In genomic region chr1:131555042-131555812, GRCm38 (mm10) we compare ENCODE assay signal across 8 mouse cellular contexts. TPM values are rescaled to one million over a fixed set of nuclear protein-coding genes. Genes with fewer than 3 reads are reported as not detected.
A peak's percentile ranks its signal among the peaks of the same experiment; 100 is the strongest.
DNase-seq lines count a peak whose midpoint lies in the region; ATAC-seq and TF ChIP-seq lines count a peak whose summit lies in the region.

No protein-coding gene starts in this region.

- peaks cover 21% of the 10 kb centered on the region for H3K9me3 ChIP-seq in E14TG2a.4 (ENCODE audit: low read length)
- H3K9me3 ChIP-seq in forebrain, embryonic 13.5 days (replicated peaks) = no peaks in the 10 kb centered on the region
- H3K9me3 ChIP-seq in liver, embryonic 15.5 days (replicated peaks) = no peaks in the 10 kb centered on the region
- no peaks in the 10 kb centered on the region for H3K9me3 ChIP-seq in neural tube, embryonic 12.5 days
- H3K9me3 ChIP-seq in stomach, postnatal 0 days (ENCODE audit: control insufficient read depth, low read length) = no peaks in the 10 kb centered on the region

- intact Hi-C loops in heart, postnatal 10 days (cut with DNase I) = loop anchor here (1.0 to 10.0 kb wide), 4 partner anchors 26 to 370 kb away; no protein-coding TSS in a partner anchor

- DNase-seq in c-Kit-positive CD71-positive TER-119-positive erythroid progenitor cells, embryonic 14.5 days (ENCODE audit: low spot score) = peak; percentile 68
- DNase-seq in heart, postnatal 10 days = peak; percentile 88 to 90
- DNase-seq in kidney, postnatal 4 days = peak; percentile 85 to 90
- DNase-seq in stomach, postnatal 0 days (ENCODE audit: low spot score) = peak; percentile 83

- no peak for TF ChIP-seq EP300 in stomach, postnatal 0 days (optimal IDR thresholded peaks at IDR 0.05)

- peak overlapping the region; percentile 74 for H3K27ac ChIP-seq in forebrain, embryonic 13.5 days
- H3K27ac ChIP-seq in liver, embryonic 15.5 days (replicated peaks) = no peak overlapping the region
- no peak overlapping the region for H3K27ac ChIP-seq in neural tube, embryonic 12.5 days
- H3K27ac ChIP-seq in stomach, postnatal 0 days (replicated peaks) = no peak overlapping the region

- H3K4me1 ChIP-seq in E14TG2a.4 (replicated peaks; ENCODE audit: low read depth, low read length) = peaks cover 29% of the 10 kb centered on the region
- H3K4me1 ChIP-seq in forebrain, embryonic 13.5 days = peaks cover 5% of the 10 kb centered on the region
- no peaks in the 10 kb centered on the region for H3K4me1 ChIP-seq in liver, embryonic 15.5 days (replicated peaks)
- H3K4me1 ChIP-seq in neural tube, embryonic 12.5 days = no peaks in the 10 kb centered on the region
- H3K4me1 ChIP-seq in stomach, postnatal 0 days (replicated peaks; ENCODE audit: control insufficient read depth, insufficient read depth) = no peaks in the 10 kb centered on the region

- no peaks in the 10 kb centered on the region for H3K27me3 ChIP-seq in E14TG2a.4 (ENCODE audit: insufficient read depth, low read length)
- no peaks in the 10 kb centered on the region for H3K27me3 ChIP-seq in forebrain, embryonic 13.5 days
- no peaks in the 10 kb centered on the region for H3K27me3 ChIP-seq in liver, embryonic 15.5 days
- no peaks in the 10 kb centered on the region for H3K27me3 ChIP-seq in neural tube, embryonic 12.5 days (replicated peaks)
- H3K27me3 ChIP-seq in stomach, postnatal 0 days (ENCODE audit: control insufficient read depth, insufficient read depth, low read length) = no peaks in the 10 kb centered on the region

- no peak overlapping the region for H3K4me3 ChIP-seq in E14TG2a.4 (replicated peaks; ENCODE audit: low read length)
- 0 out of 2 replicates have a peak overlapping the region, but pooled peaks have one; percentile 6 for H3K4me3 ChIP-seq in forebrain, embryonic 13.5 days
- no peak overlapping the region for H3K4me3 ChIP-seq in liver, embryonic 15.5 days (replicated peaks)
- no peak overlapping the region for H3K4me3 ChIP-seq in neural tube, embryonic 12.5 days
- no peak overlapping the region for H3K4me3 ChIP-seq in stomach, postnatal 0 days (ENCODE audit: low read depth, low read length)

- 1% methylated on average over 13 of the region's 13 CpGs for WGBS in forebrain, embryonic 13.5 days
- WGBS in liver, embryonic 15.5 days (ENCODE audit: insufficient replicate concordance) = 4% methylated on average over 13 of the region's 13 CpGs
- 11% methylated on average over 13 of the region's 13 CpGs for WGBS in neural tube, embryonic 12.5 days
- 3% methylated on average over 13 of the region's 13 CpGs for WGBS in stomach, postnatal 0 days

- no peaks in the 10 kb centered on the region for H3K36me3 ChIP-seq in E14TG2a.4 (ENCODE audit: insufficient read depth, low read length)
- H3K36me3 ChIP-seq in forebrain, embryonic 13.5 days (ENCODE audit: poor library complexity, severe bottlenecking) = no peaks in the 10 kb centered on the region
- H3K36me3 ChIP-seq in liver, embryonic 15.5 days (replicated peaks) = no peaks in the 10 kb centered on the region
- H3K36me3 ChIP-seq in neural tube, embryonic 12.5 days = no peaks in the 10 kb centered on the region
- no peaks in the 10 kb centered on the region for H3K36me3 ChIP-seq in stomach, postnatal 0 days (ENCODE audit: control insufficient read depth, insufficient read depth, low read length)

- TF ChIP-seq CTCF in E14TG2a.4 (conservative IDR thresholded peaks at IDR 0.05; ENCODE audit: low read length) = peak; percentile 51
- peak; percentile 98 for TF ChIP-seq CTCF in stomach, postnatal 0 days (IDR thresholded peaks at IDR 0.05; ENCODE audit: low read depth)

- H3K9ac ChIP-seq in forebrain, embryonic 13.5 days = peak overlapping the region; percentile 55
- no peak overlapping the region for H3K9ac ChIP-seq in liver, embryonic 15.5 days
- H3K9ac ChIP-seq in neural tube, embryonic 12.5 days = peak overlapping the region; percentile 47; the same call in 1 of the 2 replicates
- no peak overlapping the region for H3K9ac ChIP-seq in stomach, postnatal 0 days (ENCODE audit: low read length)

- peak overlapping the region; percentile 50 for H3K4me2 ChIP-seq in forebrain, embryonic 13.5 days
- 0 out of 2 replicates have a peak overlapping the region, but pooled peaks have one; percentile 25 for H3K4me2 ChIP-seq in liver, embryonic 15.5 days
- peak overlapping the region; percentile 47 for H3K4me2 ChIP-seq in neural tube, embryonic 12.5 days (replicated peaks)
- H3K4me2 ChIP-seq in stomach, postnatal 0 days (replicated peaks; ENCODE audit: low read depth) = no peak overlapping the region

- ATAC-seq in forebrain, embryonic 13.5 days = peak; percentile 98
- ATAC-seq in liver, embryonic 15.5 days (ENCODE audit: insufficient read depth) = no peak
- ATAC-seq in neural tube, embryonic 12.5 days (ENCODE audit: low FRiP score, low read depth) = peak; percentile 96
- ATAC-seq in stomach, postnatal 0 days (ENCODE audit: low FRiP score, low TSS enrichment) = peak; percentile 92

RNA-seq across cellular contexts. Expression of gene Fam72a, which starts 27.5 kb away (rescaled TPM):
- polyA plus RNA-seq in forebrain, embryonic 13.5 days (2015; fragmentation: Nextera tagmentation; extraction: Ambion mirVana) = 3.7 and 4.3 TPM in 2 replicates
- 1 to 10 TPM; 1.1 to 1.2 TPM for total RNA-seq in heart, postnatal 10 days (2021)
- 1.3 and 1.5 TPM in 2 replicates for polyA plus RNA-seq in liver, embryonic 15.5 days (2015; fragmentation: Nextera tagmentation; extraction: Ambion mirVana)
- 2.4 and 3.4 TPM in 2 replicates for polyA plus RNA-seq in neural tube, embryonic 12.5 days (2016; fragmentation: Nextera tagmentation; extraction: Ambion mirVana)
- polyA plus RNA-seq in stomach, postnatal 0 days (2015; fragmentation: Nextera tagmentation; extraction: Ambion mirVana) = 1.3 and 1.5 TPM in 2 replicates

RNA-seq across cellular contexts. Expression of gene Srgap2, which starts 28.1 kb away (rescaled TPM):
- 14.5 and 16.8 TPM in 2 replicates for polyA plus RNA-seq in forebrain, embryonic 13.5 days (2015; fragmentation: Nextera tagmentation; extraction: Ambion mirVana)
- 10 to 100 TPM; 34.2 to 36.0 TPM for total RNA-seq in heart, postnatal 10 days (2021)
- 3.8 and 4.3 TPM in 2 replicates for polyA plus RNA-seq in liver, embryonic 15.5 days (2015; fragmentation: Nextera tagmentation; extraction: Ambion mirVana)
- 13.5 and 14.2 TPM in 2 replicates for polyA plus RNA-seq in neural tube, embryonic 12.5 days (2016; fragmentation: Nextera tagmentation; extraction: Ambion mirVana)
- 7.7 and 9.1 TPM in 2 replicates for polyA plus RNA-seq in stomach, postnatal 0 days (2015; fragmentation: Nextera tagmentation; extraction: Ambion mirVana)

RNA-seq across cellular contexts. Expression of gene Avpr1b, which starts 43.8 kb away (rescaled TPM):
- polyA plus RNA-seq in forebrain, embryonic 13.5 days (2015; fragmentation: Nextera tagmentation; extraction: Ambion mirVana) = not detected in 2 replicates
- total RNA-seq in heart, postnatal 10 days (2021) = not detected
- polyA plus RNA-seq in liver, embryonic 15.5 days (2015; fragmentation: Nextera tagmentation; extraction: Ambion mirVana) = not detected in 2 replicates
- polyA plus RNA-seq in neural tube, embryonic 12.5 days (2016; fragmentation: Nextera tagmentation; extraction: Ambion mirVana) = not detected in 2 replicates
- polyA plus RNA-seq in stomach, postnatal 0 days (2015; fragmentation: Nextera tagmentation; extraction: Ambion mirVana) = 0.02 and 0.04 TPM in 2 replicates

Comparison
In these comparisons a context has a peak if more than half of its experiments do, and no peak if none do; other contexts are left out.
1. H3K9ac ChIP-seq: peak in forebrain, embryonic 13.5 days (single experiment) and neural tube, embryonic 12.5 days (single experiment); none in liver, embryonic 15.5 days (single experiment) and stomach, postnatal 0 days (single experiment).
2. Peak in every context shown above with its lines, with median percentiles within 50 percentile points of each other: DNase-seq.